Mouse (Mus musculus): ENCODE measurements around the gene Galnt16. TPM values are rescaled to one million over a fixed set of nuclear protein-coding genes. Genes with fewer than 3 reads are reported as not detected.
A peak's percentile ranks its signal among the peaks of the same experiment; 100 is the strongest.

Galnt16 gene
- polyA plus RNA-seq, 1 experiment from 2014 or later = 9.4 TPM

- no peak overlapping the region for H3K4me3 ChIP-seq (replicated peaks)
- H3K9ac ChIP-seq = no peak overlapping the region
- 74% methylated on average over 9 of the region's 9 CpGs for WGBS
- no peaks in the 10 kb centered on the region for H3K36me3 ChIP-seq
- no peak overlapping the region for H3K27ac ChIP-seq
- no peaks in the 10 kb centered on the region for H3K27me3 ChIP-seq
- no peaks in the 10 kb centered on the region for H3K9me3 ChIP-seq (replicated peaks)
- no peak for ATAC-seq (replicated peaks; ENCODE audit: low FRiP score)
- no peak overlapping the region for H3K4me2 ChIP-seq
- H3K4me1 ChIP-seq = peaks cover 46% of the 10 kb centered on the region
These were observed 83.7 kb downstream of the Galnt16 start for GRCm38 (mm10) chr12:80601597-80602269.

- whole genome bisulfite sequencing = 95% methylated on average over 5 of the region's 5 CpGs
- Histone ChIP-seq H3K9me3 (replicated peaks) (no peaks in the 10 kb centered on the region), H3K9ac (no peak overlapping the region), H3K27ac (no peak overlapping the region), H3K36me3 (no peaks in the 10 kb centered on the region), H3K27me3 (no peaks in the 10 kb centered on the region), H3K4me3 (replicated peaks) (no peak overlapping the region), H3K4me2 (no peak overlapping the region), H3K4me1 (peaks cover 46% of the 10 kb centered on the region)
- ATAC-seq (replicated peaks; ENCODE audit: low FRiP score) = no peak
These were observed 84.4 kb downstream of the Galnt16 start for GRCm38 (mm10) chr12:80602432-80602831.

GRCm38 (mm10) chr12:80603566-80603965 is 85.5 kb downstream of the Galnt16 start:
- H3K4me3 ChIP-seq (replicated peaks) = no peak overlapping the region
- H3K36me3 ChIP-seq = no peaks in the 10 kb centered on the region
- H3K9ac ChIP-seq = no peak overlapping the region
- WGBS = 39% methylated on average over 4 of the region's 4 CpGs
- ATAC-seq (replicated peaks; ENCODE audit: low FRiP score) = 0 out of 2 replicates have a peak, but pooled peaks have one; percentile 31
- H3K27me3 ChIP-seq = no peaks in the 10 kb centered on the region
- H3K27ac ChIP-seq = peak overlapping the region; percentile 51; the same call in 1 of the 2 replicates
- H3K4me1 ChIP-seq = peaks cover 40% of the 10 kb centered on the region
- H3K9me3 ChIP-seq (replicated peaks) = no peaks in the 10 kb centered on the region
- 0 out of 2 replicates have a peak overlapping the region, but pooled peaks have one; percentile 1 for H3K4me2 ChIP-seq

GRCm38 (mm10) chr12:80604218-80604617 is 86.1 kb downstream of the Galnt16 start:
- Histone ChIP-seq H3K4me2 (no peak overlapping the region), H3K4me3 (replicated peaks) (no peak overlapping the region), H3K27ac (peak overlapping the region; percentile 51), H3K4me1 (peaks cover 34% of the 10 kb centered on the region), H3K9me3 (replicated peaks) (no peaks in the 10 kb centered on the region), H3K36me3 (no peaks in the 10 kb centered on the region), H3K9ac (no peak overlapping the region), H3K27me3 (no peaks in the 10 kb centered on the region)
- 82% methylated on average over 2 of the region's 2 CpGs for whole genome bisulfite sequencing
- ATAC-seq (replicated peaks; ENCODE audit: low FRiP score) = no peak

GRCm38 (mm10) chr12:80608576-80608975 is 90.5 kb downstream of the Galnt16 start:
- no peak for ATAC-seq (replicated peaks; ENCODE audit: low FRiP score)

GRCm38 (mm10) chr12:80609928-80610327 is 91.9 kb downstream of the Galnt16 start:
- no peaks in the 10 kb centered on the region for H3K36me3 ChIP-seq
- WGBS = 79% methylated on average over 3 of the region's 3 CpGs

More at GRCm38 (mm10) chr12:80608576-80608975, 90.5 kb downstream of the Galnt16 start:
- Histone ChIP-seq H3K9ac (no peak overlapping the region), H3K4me2 (no peak overlapping the region), H3K27me3 (no peaks in the 10 kb centered on the region), H3K4me1 (peaks cover 12% of the 10 kb centered on the region), H3K4me3 (replicated peaks) (no peak overlapping the region), H3K9me3 (replicated peaks) (no peaks in the 10 kb centered on the region), H3K27ac (no peak overlapping the region), H3K36me3 (no peaks in the 10 kb centered on the region)
- 82% methylated on average over 1 of the region's 1 CpGs for WGBS

GRCm38 (mm10) chr12:80612113-80612791 is 94.2 kb downstream of the Galnt16 start:
- no peak overlapping the region for H3K9ac ChIP-seq
- H3K9me3 ChIP-seq (replicated peaks) = no peaks in the 10 kb centered on the region
- no peak overlapping the region for H3K4me2 ChIP-seq
- no peaks in the 10 kb centered on the region for H3K36me3 ChIP-seq
- ATAC-seq (replicated peaks; ENCODE audit: low FRiP score) = no peak
- no peak overlapping the region for H3K4me3 ChIP-seq (replicated peaks)
- H3K4me1 ChIP-seq = peaks cover 8% of the 10 kb centered on the region
- no peak overlapping the region for H3K27ac ChIP-seq
- 54% methylated on average over 9 of the region's 9 CpGs for WGBS
- H3K27me3 ChIP-seq = no peaks in the 10 kb centered on the region

More at GRCm38 (mm10) chr12:80609928-80610327, 91.9 kb downstream of the Galnt16 start:
- Histone ChIP-seq H3K4me1 (no peaks in the 10 kb centered on the region), H3K4me2 (no peak overlapping the region), H3K27ac (no peak overlapping the region), H3K27me3 (no peaks in the 10 kb centered on the region), H3K4me3 (replicated peaks) (no peak overlapping the region), H3K9ac (no peak overlapping the region), H3K9me3 (replicated peaks) (no peaks in the 10 kb centered on the region)
- no peak for ATAC-seq (replicated peaks; ENCODE audit: low FRiP score)

GRCm38 (mm10) chr12:80615371-80616257 is 97.5 kb downstream of the Galnt16 start:
- 36% methylated on average over 7 of the region's 7 CpGs for WGBS
- H3K27ac ChIP-seq = no peak overlapping the region

GRCm38 (mm10) chr12:80620501-80620900 is 102.4 kb downstream of the Galnt16 start:
- Histone ChIP-seq H3K4me3 (replicated peaks) (no peak overlapping the region), H3K4me1 (peaks cover 8% of the 10 kb centered on the region), H3K4me2 (no peak overlapping the region), H3K9ac (no peak overlapping the region), H3K9me3 (replicated peaks) (no peaks in the 10 kb centered on the region), H3K27me3 (no peaks in the 10 kb centered on the region), H3K27ac (no peak overlapping the region), H3K36me3 (no peaks in the 10 kb centered on the region)
- WGBS = 78% methylated on average over 5 of the region's 5 CpGs
- no peak for ATAC-seq (replicated peaks; ENCODE audit: low FRiP score)

More at GRCm38 (mm10) chr12:80615371-80616257, 97.5 kb downstream of the Galnt16 start:
- Histone ChIP-seq H3K9ac (no peak overlapping the region), H3K9me3 (replicated peaks) (no peaks in the 10 kb centered on the region), H3K4me3 (replicated peaks) (no peak overlapping the region), H3K36me3 (no peaks in the 10 kb centered on the region), H3K4me2 (no peak overlapping the region), H3K4me1 (peaks cover 8% of the 10 kb centered on the region), H3K27me3 (no peaks in the 10 kb centered on the region)
- ATAC-seq (replicated peaks; ENCODE audit: low FRiP score) = no peak

GRCm38 (mm10) chr12:80631790-80632189 is 113.7 kb downstream of the Galnt16 start:
- H3K27ac ChIP-seq = no peak overlapping the region
- no peak overlapping the region for H3K4me3 ChIP-seq (replicated peaks)
- WGBS = 88% methylated on average over 5 of the region's 5 CpGs
- H3K9ac ChIP-seq = no peak overlapping the region
- no peaks in the 10 kb centered on the region for H3K27me3 ChIP-seq
- H3K4me1 ChIP-seq = no peaks in the 10 kb centered on the region
- no peak overlapping the region for H3K4me2 ChIP-seq
- no peaks in the 10 kb centered on the region for H3K9me3 ChIP-seq (replicated peaks)
- H3K36me3 ChIP-seq = peaks cover 60% of the 10 kb centered on the region
- ATAC-seq (replicated peaks; ENCODE audit: low FRiP score) = no peak

GRCm38 (mm10) chr12:80642725-80643692 is 124.9 kb downstream of the Galnt16 start:
- Histone ChIP-seq H3K36me3 (peaks cover 48% of the 10 kb centered on the region), H3K4me3 (replicated peaks) (peak overlapping the region; percentile 79), H3K4me1 (peaks cover 29% of the 10 kb centered on the region), H3K9me3 (replicated peaks) (no peaks in the 10 kb centered on the region), H3K4me2 (peak overlapping the region; percentile 81), H3K27ac (peak overlapping the region; percentile 93), H3K27me3 (no peaks in the 10 kb centered on the region), H3K9ac (peak overlapping the region; percentile 94)
- peak; percentile 78 for ATAC-seq (replicated peaks; ENCODE audit: low FRiP score)
- WGBS = 2% methylated on average over 47 of the region's 48 CpGs
